Mouse (Mus musculus): Measurements from ENCODE around the gene Cp. TPM values are rescaled to one million over a fixed set of nuclear protein-coding genes. Genes with fewer than 3 reads are reported as not detected.
"Not testable (repeated sequence)": the region's sequence is repeated elsewhere in the genome, so short reads cannot be mapped to it uniquely, and the experiment has no call there.

The Cp gene
- total RNA-seq, 2 experiments from 2014 or later, result 5.7 to 7.2 TPM

DNA sequence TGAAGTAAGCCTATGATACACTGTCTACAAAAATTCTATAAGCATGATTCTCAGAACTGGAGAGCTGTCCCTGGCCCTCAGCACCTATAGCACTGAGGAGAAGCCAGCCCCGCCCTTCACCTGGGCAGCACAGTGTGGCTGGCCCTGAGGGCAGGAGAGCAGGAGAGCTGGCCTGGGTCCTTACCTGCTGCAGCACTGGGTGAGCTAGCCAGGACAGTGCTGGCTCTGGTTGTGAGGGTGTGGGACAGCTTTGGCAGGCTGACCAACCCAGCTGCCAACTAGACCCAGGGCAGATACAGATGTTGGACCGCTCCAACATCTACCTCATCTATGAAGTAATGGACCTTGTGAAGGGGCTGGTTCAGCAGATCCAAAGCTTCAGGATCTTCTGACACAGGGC is 57.6 kb downstream of the Cp start:
- no peak overlapping the region for H3K27ac ChIP-seq
- DNase-seq, result no peak
- intact Hi-C loops (cut with DNase I), result no loop called here
- no peak for TF ChIP-seq CTCF (IDR thresholded peaks at IDR 0.05)
- H3K4me3 ChIP-seq, result no peak overlapping the region

DNA sequence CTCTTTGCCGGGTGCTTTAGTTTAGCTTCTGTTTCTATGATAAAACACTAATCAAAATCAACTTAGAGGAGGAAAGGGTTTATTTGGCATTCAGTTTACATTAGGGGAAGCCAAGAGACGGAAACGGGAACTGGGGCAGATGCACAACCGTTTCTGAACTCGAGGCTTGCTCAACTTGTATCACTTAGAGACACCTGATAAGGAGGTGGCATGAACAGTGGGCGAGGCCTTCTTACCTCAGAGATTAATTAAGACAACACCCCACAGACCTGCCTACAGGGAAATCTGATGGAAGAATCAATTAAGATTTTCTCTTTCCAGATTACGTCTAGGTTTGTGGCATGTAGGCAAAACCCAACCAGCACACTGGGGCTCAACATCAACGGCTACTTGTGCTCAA is 61.2 kb downstream of the Cp start:
- Histone ChIP-seq H3K4me3 (no peak overlapping the region), H3K27ac (no peak overlapping the region)
- TF ChIP-seq CTCF (IDR thresholded peaks at IDR 0.05), result no peak
- intact Hi-C loops (cut with DNase I), result no loop called here
- DNase-seq, result no peak

DNA sequence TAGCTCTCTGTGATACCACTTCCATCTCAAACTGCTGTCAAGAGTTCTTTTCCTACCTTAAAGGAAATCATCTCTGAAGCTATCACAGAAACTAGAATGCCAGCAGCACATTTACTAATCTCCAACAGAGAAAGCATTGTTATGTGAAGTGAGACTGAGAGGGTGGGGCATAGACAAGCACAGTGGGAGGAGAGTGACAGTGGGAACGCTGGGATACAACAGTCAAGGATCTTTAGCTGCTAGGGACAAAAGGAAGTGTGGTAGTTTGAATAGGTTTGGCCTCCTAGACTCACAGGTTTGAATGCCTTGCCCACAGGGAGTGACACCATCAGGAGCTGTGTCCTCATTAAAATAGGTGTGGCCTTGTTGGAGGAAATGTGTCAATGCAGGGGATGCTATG is 67.0 kb downstream of the Cp start:
- no peak for TF ChIP-seq CTCF (IDR thresholded peaks at IDR 0.05)
- Histone ChIP-seq H3K27ac (no peak overlapping the region), H3K4me3 (no peak overlapping the region)
- DNase-seq, result no peak
- intact Hi-C loops (cut with DNase I), result no loop called here

DNA sequence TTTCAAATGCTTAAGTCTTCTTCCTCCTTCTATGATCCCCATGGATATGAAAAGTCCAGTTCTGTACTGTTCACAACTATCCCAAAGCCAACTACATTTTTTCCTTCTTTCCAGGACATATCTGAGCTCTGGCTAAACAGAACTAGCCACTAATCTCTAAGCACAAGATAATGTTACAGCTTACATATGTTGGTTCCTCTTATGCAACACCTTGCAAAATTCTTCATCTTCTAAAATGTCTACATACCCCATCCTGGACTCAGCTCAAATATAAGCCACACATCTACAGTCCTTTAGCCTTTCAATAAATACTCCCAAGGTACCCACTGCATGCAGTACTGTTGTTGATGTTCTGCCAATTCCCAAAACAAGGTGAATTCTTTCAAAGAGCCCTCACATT is 69.6 kb downstream of the Cp start:
- intact Hi-C loops (cut with DNase I), result no loop called here
- no peak for TF ChIP-seq CTCF (IDR thresholded peaks at IDR 0.05)
- no peak for DNase-seq
- H3K27ac ChIP-seq, result no peak overlapping the region
- no peak overlapping the region for H3K4me3 ChIP-seq

DNA sequence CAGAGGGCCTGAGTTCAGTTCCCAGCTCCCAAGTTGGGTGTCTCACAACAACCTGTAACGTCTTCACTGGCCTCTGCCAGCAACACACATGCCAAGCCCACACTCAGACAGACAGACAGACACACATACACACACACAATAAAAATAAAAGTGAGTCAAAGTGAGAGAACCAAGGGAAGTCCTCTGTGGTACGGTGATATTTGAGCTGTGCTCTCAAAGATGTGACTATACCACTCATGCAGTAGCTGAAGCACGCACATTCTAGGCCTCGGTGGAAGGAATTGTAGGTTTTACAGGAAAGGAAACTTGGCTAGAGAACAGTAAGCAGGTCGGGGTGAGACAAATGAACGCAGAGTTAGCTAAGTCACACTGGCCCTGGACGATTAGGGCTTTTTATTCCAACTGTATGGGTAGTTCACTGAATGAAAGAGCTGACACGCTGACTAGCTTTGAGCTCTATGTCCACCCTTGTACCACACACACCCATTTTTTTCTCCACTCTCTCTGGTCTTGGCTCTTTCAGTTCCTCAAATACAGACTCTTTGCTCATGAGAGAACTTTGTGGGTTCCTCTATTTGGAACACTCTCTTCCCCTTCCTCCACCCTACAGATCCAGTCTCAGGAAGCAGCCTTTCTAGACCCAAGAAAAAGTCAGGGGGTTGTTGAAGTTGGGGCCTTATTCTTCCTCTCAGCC is 70.3 kb downstream of the Cp start:
- H3K27ac ChIP-seq, result no peak overlapping the region
- DNase-seq, result no peak
- H3K4me3 ChIP-seq, result no peak overlapping the region
- no peak for TF ChIP-seq CTCF (IDR thresholded peaks at IDR 0.05)
- intact Hi-C loops (cut with DNase I), result no loop called here

DNA sequence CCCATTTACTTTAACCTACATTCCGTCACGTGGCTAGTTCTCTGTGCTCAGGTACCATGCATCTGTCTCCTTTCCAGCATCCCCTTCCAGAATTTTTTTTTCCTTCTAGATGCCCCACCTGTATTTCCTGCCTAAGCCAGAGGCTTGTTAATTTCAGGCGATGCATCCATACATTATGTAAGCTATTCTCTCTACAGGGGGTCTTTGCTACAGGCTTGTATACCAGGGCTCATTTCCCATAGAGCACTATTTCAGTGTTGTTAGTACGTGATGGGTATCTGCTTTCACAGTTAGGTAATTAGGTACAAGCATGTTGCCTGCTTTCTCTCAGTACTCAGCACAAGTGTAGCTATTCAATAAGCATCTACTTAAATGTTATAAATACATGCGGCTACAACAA is 70.9 kb downstream of the Cp start:
- DNase-seq, result no peak
- TF ChIP-seq CTCF (IDR thresholded peaks at IDR 0.05), result no peak
- Histone ChIP-seq H3K4me3 (no peak overlapping the region), H3K27ac (peak overlapping the region; percentile 12; the same call in 1 of the 2 replicates)
- intact Hi-C loops (cut with DNase I), result no loop called here

DNA sequence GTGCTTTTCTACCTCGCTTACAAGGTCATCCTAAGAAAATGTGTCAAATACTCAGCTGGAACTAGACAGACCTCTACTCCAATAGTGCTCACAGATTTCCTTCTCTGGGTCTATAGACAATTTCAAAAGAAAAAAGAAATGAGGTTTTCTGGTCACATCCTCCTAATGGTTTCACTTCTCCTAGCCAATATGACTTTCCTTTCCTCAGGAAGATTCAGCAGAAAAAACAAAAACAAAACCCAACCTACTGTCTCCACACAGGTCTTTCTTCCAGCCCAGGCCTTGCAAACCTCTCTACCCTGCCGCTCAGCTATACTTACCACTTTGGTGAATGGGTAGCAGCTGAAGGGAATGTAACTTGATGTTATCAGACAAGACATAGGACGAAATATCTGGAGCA is 71.8 kb downstream of the Cp start:
- intact Hi-C loops (cut with DNase I), result no loop called here
- TF ChIP-seq CTCF (IDR thresholded peaks at IDR 0.05), result no peak
- Histone ChIP-seq H3K4me3 (no peak overlapping the region), H3K27ac (no peak overlapping the region)
- no peak for DNase-seq

DNA sequence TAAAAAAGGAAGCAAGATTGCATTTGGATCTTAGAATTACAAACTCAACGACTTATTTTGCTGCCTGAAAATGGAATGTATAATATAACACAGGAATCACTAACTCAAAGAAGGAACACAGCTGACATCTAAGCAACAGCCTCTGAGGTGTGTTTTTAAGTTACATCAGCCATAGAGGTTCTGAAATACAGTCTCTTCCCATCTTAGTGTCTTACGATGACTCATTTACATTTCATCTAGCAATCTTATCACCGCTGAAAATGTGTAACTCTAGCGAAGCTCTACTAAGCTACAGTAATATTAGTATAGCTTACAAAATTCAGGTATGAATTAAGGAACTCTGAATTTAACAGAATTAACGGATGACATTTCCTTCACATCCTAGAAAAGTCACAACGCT is 74.0 kb downstream of the Cp start:
- no peak overlapping the region for H3K4me3 ChIP-seq
- no peak for TF ChIP-seq CTCF (IDR thresholded peaks at IDR 0.05)
- H3K27ac ChIP-seq, result no peak overlapping the region
- intact Hi-C loops (cut with DNase I), result loop anchor here (5.0 kb wide), 1 partner anchor 121 kb away; no protein-coding TSS in a partner anchor
- DNase-seq, result no peak

DNA sequence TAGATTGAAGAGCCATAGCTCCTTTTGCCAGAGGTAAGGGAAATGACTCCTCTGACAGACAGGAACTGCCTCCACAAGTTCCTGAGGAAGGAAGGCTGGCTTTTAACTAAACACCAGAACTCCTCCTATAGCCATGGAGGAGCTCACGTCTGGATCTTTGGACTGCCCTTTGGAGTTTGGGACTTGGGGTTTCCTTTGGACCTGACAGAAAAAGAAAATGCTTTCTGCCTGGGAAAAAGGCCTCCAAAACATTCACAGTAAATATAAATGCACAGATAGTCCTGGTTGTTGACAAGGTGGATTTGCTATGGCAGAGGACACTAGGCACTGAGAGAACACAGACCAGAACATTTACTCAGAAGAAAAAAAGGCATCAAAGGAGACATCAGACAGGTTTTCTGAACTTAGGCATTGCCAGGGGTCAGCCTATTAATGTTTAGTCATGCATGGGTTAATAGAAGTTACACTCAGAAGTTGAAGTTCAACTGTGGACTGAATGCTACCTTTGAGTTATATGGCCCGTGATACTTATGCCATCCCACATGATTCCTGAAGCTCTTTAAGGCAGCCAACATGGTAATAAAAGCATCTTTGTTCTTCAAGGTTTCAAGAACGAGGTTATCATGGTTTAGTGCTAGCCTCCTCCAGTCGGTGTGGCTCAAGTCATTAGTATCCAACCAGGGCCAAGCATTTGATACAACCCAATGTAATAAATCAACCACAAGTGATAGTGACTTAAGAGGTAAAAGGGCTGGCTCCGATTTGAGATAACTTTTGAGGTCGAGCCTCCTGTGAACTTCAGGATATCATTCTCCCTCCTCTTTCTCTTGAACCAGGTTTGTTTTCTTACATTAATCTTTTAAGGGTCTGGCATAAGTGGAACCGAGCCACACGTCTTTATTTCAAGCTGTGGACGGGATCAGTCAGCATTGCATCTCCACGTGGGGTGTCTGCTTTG is 77.2 kb downstream of the Cp start:
- DNase-seq, result no peak
- intact Hi-C loops (cut with DNase I), result loop anchor here (1.0 to 5.0 kb wide), 2 partner anchors 118 to 165 kb away; no protein-coding TSS in a partner anchor
- Histone ChIP-seq H3K27ac (peak overlapping the region; percentile 92), H3K4me3 (peak overlapping the region; percentile 84)
- TF ChIP-seq CTCF (IDR thresholded peaks at IDR 0.05), result no peak

DNA sequence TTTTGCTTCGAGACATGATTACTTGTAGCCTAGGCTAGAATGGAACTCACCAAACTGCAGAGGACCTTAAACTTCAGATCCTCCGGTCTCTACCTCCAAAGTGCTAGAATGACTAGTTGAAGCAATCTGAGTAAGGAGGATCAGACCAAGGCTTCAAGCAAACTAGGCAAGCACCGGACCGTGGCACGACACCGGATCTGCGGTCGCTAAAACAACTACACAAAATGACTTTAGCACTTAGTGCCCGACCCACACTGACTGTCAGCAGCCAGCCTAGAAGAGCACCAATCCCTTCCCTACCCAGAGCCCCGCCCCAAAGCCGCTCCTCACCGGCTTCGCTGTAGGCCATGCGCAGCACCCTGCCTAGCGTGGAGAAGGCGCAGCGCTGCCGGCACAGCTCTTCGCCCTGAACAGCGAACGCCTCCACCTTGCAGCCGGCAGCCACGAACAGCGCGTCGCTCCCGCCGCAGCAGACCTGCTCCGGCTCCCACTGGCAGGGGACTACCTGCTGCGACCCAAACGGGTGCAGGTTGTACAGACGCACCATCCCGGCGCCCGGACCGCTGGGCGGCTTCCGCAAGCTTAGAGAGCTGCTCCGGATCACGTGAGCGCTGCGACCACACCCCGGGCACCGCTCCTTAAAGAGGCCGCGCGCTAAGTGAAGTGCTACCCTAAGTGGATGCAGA is 78.0 kb downstream of the Cp start, which contains the start of gene Hps3:
Gene Hps3, minus strand, starts transcription at position 597 of the 686 bp plus-strand sequence.
- intact Hi-C loops (cut with DNase I), result loop anchor here (1.0 to 5.0 kb wide), 3 partner anchors 22 to 164 kb away; partner anchors contain the start of gene Hltf
- peak; percentile 92 for DNase-seq
- H3K27ac ChIP-seq, result peak within 1 kb of the TSS; percentile 92
- H3K4me3 ChIP-seq, result peak within 1 kb of the TSS; percentile 84
- peak; percentile 19; the same call in 1 of the 2 replicates for TF ChIP-seq CTCF (IDR thresholded peaks at IDR 0.05)

DNA sequence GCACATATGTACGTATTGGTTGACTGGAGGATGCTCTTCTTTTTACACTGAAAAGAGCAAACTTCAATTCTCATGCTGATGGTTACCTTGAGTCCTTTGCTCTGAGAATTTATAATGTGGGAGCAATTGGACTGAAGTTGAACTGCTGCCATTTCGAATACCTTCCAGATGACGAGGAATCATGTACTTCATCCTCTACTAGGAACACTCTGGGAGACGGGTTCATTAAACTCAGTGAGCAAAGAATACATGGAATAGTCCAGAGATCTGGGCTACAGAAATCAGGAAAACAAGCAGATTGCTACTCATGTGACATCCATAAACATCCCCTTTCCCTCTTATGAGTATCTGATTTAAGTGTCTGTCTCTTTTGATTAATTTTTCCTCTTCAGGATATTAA is 79.2 kb downstream of the Cp start:
- no peak for TF ChIP-seq CTCF (IDR thresholded peaks at IDR 0.05)
- H3K27ac ChIP-seq, result no peak overlapping the region
- H3K4me3 ChIP-seq, result no peak overlapping the region
- no peak for DNase-seq
- intact Hi-C loops (cut with DNase I), result no loop called here

DNA sequence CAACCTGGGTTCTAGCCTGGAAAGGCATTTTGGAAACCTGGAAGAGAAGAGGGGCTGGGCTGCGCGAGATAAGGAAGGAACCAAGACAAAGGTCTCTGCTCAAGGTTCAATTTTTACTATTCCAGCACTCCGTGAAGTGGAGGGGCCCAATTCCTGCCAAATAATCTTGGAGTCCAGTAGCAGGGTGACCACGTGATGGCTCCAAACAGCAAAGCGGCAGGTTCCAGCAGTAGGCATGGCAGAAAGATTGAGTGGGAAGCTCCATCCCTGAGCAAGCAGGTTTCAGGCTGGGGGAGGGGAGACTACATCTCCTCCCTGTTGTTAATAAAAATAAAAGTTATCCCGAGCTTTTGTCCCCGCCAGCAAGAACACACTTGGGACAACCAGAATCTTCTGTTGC is 84.6 kb downstream of the Cp start:
- H3K4me3 ChIP-seq; DNase-seq; H3K27ac ChIP-seq; intact Hi-C loops (cut with DNase I): not testable (repeated sequence)

DNA sequence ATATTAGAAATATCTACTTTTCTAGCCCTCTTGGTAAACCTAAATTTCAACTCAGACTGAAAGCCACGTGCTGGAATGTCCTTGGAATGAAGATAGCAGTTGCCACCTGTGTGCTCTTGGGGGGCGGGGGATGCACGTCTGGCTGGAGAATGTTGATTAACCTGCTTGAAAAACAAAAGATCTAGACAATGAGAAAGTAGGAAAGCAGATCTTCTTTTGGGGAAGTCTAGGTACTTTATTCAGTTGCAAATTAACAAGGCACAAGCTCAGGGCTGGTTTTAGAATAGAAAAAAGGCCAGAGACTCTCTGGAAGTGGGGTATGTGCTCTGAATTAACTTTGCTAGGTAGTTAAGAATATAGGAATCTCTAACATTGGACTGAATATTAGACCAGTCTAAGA is 87.9 kb downstream of the Cp start:
- DNase-seq; H3K27ac ChIP-seq; intact Hi-C loops (cut with DNase I); H3K4me3 ChIP-seq: not testable (repeated sequence)

Data from gastrocnemius, adult 2 months (tissue).